Mouse (Mus musculus): Measurements from ENCODE around the gene Dcakd. TPM values are rescaled to one million over a fixed set of nuclear protein-coding genes. Genes with fewer than 3 reads are reported as not detected.
A peak's percentile ranks its signal among the peaks of the same experiment; 100 is the strongest.

Dcakd gene
- polyA plus RNA-seq, 1 experiment from 2014 or later = 261 TPM

GRCm38 (mm10) chr11:102958870-102959269 is 69.3 kb downstream of the Dcakd start:
- peaks cover 30% of the 10 kb centered on the region for H3K4me1 ChIP-seq
- no peaks in the 10 kb centered on the region for H3K9me3 ChIP-seq
- H3K27me3 ChIP-seq (ENCODE audit: poor library complexity, severe bottlenecking) = peaks cover 38% of the 10 kb centered on the region
- DNase-seq (ENCODE audit: extremely low spot score, low spot score) = no peak
- no peak overlapping the region for H3K4me3 ChIP-seq
- no peak overlapping the region for H3K27ac ChIP-seq
- WGBS = 82% methylated on average over 1 of the region's 1 CpGs
- no peaks in the 10 kb centered on the region for H3K36me3 ChIP-seq (replicated peaks)

GRCm38 (mm10) chr11:102958431-102958830 is 69.7 kb downstream of the Dcakd start:
- no peak for DNase-seq (ENCODE audit: extremely low spot score, low spot score)
- Histone ChIP-seq H3K4me1 (peaks cover 27% of the 10 kb centered on the region), H3K27ac (no peak overlapping the region), H3K4me3 (no peak overlapping the region), H3K9me3 (no peaks in the 10 kb centered on the region), H3K36me3 (replicated peaks) (no peaks in the 10 kb centered on the region), H3K27me3 (ENCODE audit: poor library complexity, severe bottlenecking) (peaks cover 36% of the 10 kb centered on the region)
- 92% methylated on average over 6 of the region's 6 CpGs for WGBS

- Histone ChIP-seq H3K4me3 (no peak overlapping the region), H3K27ac (no peak overlapping the region), H3K27me3 (ENCODE audit: poor library complexity, severe bottlenecking) (peaks cover 42% of the 10 kb centered on the region), H3K4me1 (peaks cover 27% of the 10 kb centered on the region), H3K9me3 (no peaks in the 10 kb centered on the region), H3K36me3 (replicated peaks) (no peaks in the 10 kb centered on the region)
- 82% methylated on average over 8 of the region's 8 CpGs for WGBS
- no peak for DNase-seq (ENCODE audit: extremely low spot score, low spot score)
These were observed 70.4 kb downstream of the Dcakd start for GRCm38 (mm10) chr11:102957692-102958091.

GRCm38 (mm10) chr11:102956962-102957614 is 71.0 kb downstream of the Dcakd start:
- Histone ChIP-seq H3K9me3 (no peaks in the 10 kb centered on the region), H3K4me3 (no peak overlapping the region), H3K4me1 (peaks cover 30% of the 10 kb centered on the region), H3K27me3 (ENCODE audit: poor library complexity, severe bottlenecking) (peaks cover 48% of the 10 kb centered on the region), H3K27ac (peak overlapping the region; percentile 21; the same call in 1 of the 2 replicates), H3K36me3 (replicated peaks) (no peaks in the 10 kb centered on the region)
- no peak for DNase-seq (ENCODE audit: extremely low spot score, low spot score)
- WGBS = 74% methylated on average over 16 of the region's 16 CpGs

- peaks cover 44% of the 10 kb centered on the region for H3K4me1 ChIP-seq
- no peak overlapping the region for H3K4me3 ChIP-seq
- H3K27me3 ChIP-seq (ENCODE audit: poor library complexity, severe bottlenecking) = peaks cover 85% of the 10 kb centered on the region
These were observed 75.2 kb downstream of the Dcakd start for GRCm38 (mm10) chr11:102952922-102953321.

GRCm38 (mm10) chr11:102948043-102948961 is 79.8 kb downstream of the Dcakd start:
- peak overlapping the region; percentile 86 for H3K27ac ChIP-seq
- WGBS = under 1% methylated on average over 51 of the region's 51 CpGs
- no peaks in the 10 kb centered on the region for H3K36me3 ChIP-seq (replicated peaks)
- DNase-seq (ENCODE audit: extremely low spot score, low spot score) = peak; percentile 50
- H3K4me1 ChIP-seq = peaks cover 65% of the 10 kb centered on the region
- H3K9me3 ChIP-seq = no peaks in the 10 kb centered on the region
- H3K27me3 ChIP-seq (ENCODE audit: poor library complexity, severe bottlenecking) = peaks cover 100% of the 10 kb centered on the region
- H3K4me3 ChIP-seq = peak overlapping the region; percentile 61

More at GRCm38 (mm10) chr11:102952922-102953321, 75.2 kb downstream of the Dcakd start:
- no peaks in the 10 kb centered on the region for H3K36me3 ChIP-seq (replicated peaks)
- WGBS = 46% methylated on average over 6 of the region's 6 CpGs
- no peak for DNase-seq (ENCODE audit: extremely low spot score, low spot score)
- peak overlapping the region; percentile 17 for H3K27ac ChIP-seq
- H3K9me3 ChIP-seq = no peaks in the 10 kb centered on the region

- no peaks in the 10 kb centered on the region for H3K36me3 ChIP-seq (replicated peaks)
- H3K27ac ChIP-seq = peak overlapping the region; percentile 81
- H3K9me3 ChIP-seq = no peaks in the 10 kb centered on the region
- peaks cover 99% of the 10 kb centered on the region for H3K27me3 ChIP-seq (ENCODE audit: poor library complexity, severe bottlenecking)
- H3K4me3 ChIP-seq = peak overlapping the region; percentile 53
- 2% methylated on average over 8 of the region's 8 CpGs for WGBS
- peaks cover 54% of the 10 kb centered on the region for H3K4me1 ChIP-seq
- no peak for DNase-seq (ENCODE audit: extremely low spot score, low spot score)
These were observed 81.2 kb downstream of the Dcakd start for GRCm38 (mm10) chr11:102946992-102947343.

GRCm38 (mm10) chr11:102946265-102946991 is 81.7 kb downstream of the Dcakd start, which contains the start of gene C1ql1:
Gene C1ql1, minus strand, starts transcription at chr11:102946688.
- no peaks in the 10 kb centered on the region for H3K9me3 ChIP-seq
- peak; percentile 90 for DNase-seq (ENCODE audit: extremely low spot score, low spot score)
- H3K27ac ChIP-seq = peak within 1 kb of the TSS; percentile 81
- under 1% methylated on average over 81 of the region's 87 CpGs for WGBS
- no peaks in the 10 kb centered on the region for H3K36me3 ChIP-seq (replicated peaks)
- peak within 1 kb of the TSS; percentile 53 for H3K4me3 ChIP-seq
- peaks cover 54% of the 10 kb centered on the region for H3K4me1 ChIP-seq
- peaks cover 94% of the 10 kb centered on the region for H3K27me3 ChIP-seq (ENCODE audit: poor library complexity, severe bottlenecking)

- peaks cover 54% of the 10 kb centered on the region for H3K4me1 ChIP-seq
- no peaks in the 10 kb centered on the region for H3K9me3 ChIP-seq
- WGBS = 2% methylated on average over 54 of the region's 54 CpGs
- H3K27me3 ChIP-seq (ENCODE audit: poor library complexity, severe bottlenecking) = peaks cover 89% of the 10 kb centered on the region
- H3K27ac ChIP-seq = peak overlapping the region; percentile 81
- H3K4me3 ChIP-seq = peak overlapping the region; percentile 53
- DNase-seq (ENCODE audit: extremely low spot score, low spot score) = peak; percentile 31
- no peaks in the 10 kb centered on the region for H3K36me3 ChIP-seq (replicated peaks)
These were observed 82.5 kb downstream of the Dcakd start for GRCm38 (mm10) chr11:102945306-102946264.
